Mouse (Mus musculus): ENCODE measurements at regions not wholly inside any gene's neighbourhood (a gene's known extent, or its start where the extent isn't known, plus 50 kb on each side); places are given as distances from the start of the nearest gene placed in this dataset.
A peak's percentile ranks its signal among the peaks of the same experiment; 100 is the strongest.

DNA sequence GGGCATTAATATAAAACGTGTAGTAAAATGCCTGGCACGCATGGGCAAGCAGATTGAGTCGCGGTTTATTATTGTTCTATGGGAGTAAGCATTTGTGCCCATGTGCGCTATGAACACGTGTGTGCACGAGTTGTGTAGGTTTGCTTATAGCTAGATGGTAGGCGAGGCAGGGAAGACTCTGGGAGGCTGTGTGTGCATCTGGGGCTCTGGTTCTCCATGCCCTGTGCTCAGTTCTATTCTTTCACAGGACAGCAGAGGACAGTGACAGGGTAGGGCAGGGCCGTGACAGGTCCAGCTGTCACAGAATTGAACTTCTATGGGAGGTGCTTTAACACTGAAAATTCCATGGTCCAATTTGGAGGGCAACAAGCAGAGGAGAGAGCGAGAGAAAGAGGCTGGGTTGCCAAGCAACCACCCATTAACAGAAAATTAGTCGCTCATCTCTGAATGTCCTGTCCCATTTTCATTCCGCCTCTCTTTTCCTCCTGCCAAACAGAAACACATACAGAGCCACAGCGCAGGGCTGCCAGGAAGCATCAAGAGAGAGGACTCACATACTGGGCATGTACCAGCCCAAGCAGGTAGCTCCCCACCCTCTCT, 160.4 kb upstream of the Lrfn2 start:
- peak; percentile 66 for ATAC-seq (replicated peaks)
- Histone ChIP-seq H3K27ac (replicated peaks) (peak overlapping the region; percentile 72), H3K4me2 (replicated peaks) (peak overlapping the region; percentile 9; the same call in 1 of the 2 replicates), H3K9me3 (no peaks in the 10 kb centered on the region), H3K9ac (replicated peaks) (no peak overlapping the region), H3K4me1 (peaks cover 36% of the 10 kb centered on the region), H3K4me3 (no peak overlapping the region), H3K27me3 (no peaks in the 10 kb centered on the region), H3K36me3 (no peaks in the 10 kb centered on the region)
- 24% methylated on average over 13 of the region's 13 CpGs for WGBS

DNA sequence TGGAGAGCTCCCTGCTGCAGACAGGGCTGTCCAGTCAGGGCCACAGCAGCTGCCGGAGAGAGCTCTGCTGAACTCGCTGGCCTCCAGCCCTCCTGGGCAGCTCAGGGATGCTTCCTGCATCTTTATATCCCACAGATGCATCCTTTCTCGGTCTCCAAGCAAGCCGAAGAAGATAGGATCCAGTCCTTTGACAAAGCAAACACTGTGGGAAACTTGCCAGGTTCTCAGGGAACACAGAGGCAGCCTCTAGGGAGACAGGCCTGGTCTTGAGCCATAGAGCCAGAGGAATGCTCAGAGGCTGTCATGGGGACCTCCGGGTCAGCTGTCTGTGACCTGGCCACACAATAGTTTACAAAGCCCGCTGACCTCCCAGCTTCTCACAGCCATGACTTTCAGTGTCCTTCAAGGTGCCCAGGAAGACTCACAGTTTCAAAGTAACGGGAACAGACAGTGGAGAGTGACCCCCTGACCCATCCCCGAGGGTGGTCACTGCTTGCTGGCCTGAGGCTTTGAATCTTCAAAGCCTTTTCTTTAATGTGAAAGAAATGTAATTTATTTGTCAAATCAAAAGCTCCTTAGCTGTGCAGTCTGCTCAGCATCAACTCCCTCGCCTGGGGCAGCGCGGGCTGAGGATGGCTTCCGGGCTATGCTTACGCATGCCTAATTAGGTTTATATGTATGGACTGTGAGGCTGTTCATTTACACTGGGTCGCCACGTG, 157.8 kb upstream of the Lrfn2 start:
- 26% methylated on average over 15 of the region's 15 CpGs for WGBS
- Histone ChIP-seq H3K27me3 (no peaks in the 10 kb centered on the region), H3K9me3 (no peaks in the 10 kb centered on the region), H3K36me3 (no peaks in the 10 kb centered on the region), H3K4me3 (no peak overlapping the region), H3K27ac (replicated peaks) (no peak overlapping the region), H3K4me1 (peaks cover 37% of the 10 kb centered on the region), H3K4me2 (replicated peaks) (no peak overlapping the region), H3K9ac (replicated peaks) (no peak overlapping the region)
- ATAC-seq (replicated peaks), result no peak

GRCm38 (mm10) chr17:48775479-48775878, 156.7 kb upstream of the Lrfn2 start:
- Histone ChIP-seq H3K27me3 (no peaks in the 10 kb centered on the region), H3K4me1 (peaks cover 37% of the 10 kb centered on the region), H3K9ac (replicated peaks) (no peak overlapping the region), H3K9me3 (no peaks in the 10 kb centered on the region), H3K36me3 (no peaks in the 10 kb centered on the region), H3K27ac (replicated peaks) (peak overlapping the region; percentile 77; the same call in 1 of the 2 replicates), H3K4me2 (replicated peaks) (no peak overlapping the region), H3K4me3 (no peak overlapping the region)
- no peak for ATAC-seq (replicated peaks)
- 83% methylated on average over 5 of the region's 5 CpGs for WGBS

DNA sequence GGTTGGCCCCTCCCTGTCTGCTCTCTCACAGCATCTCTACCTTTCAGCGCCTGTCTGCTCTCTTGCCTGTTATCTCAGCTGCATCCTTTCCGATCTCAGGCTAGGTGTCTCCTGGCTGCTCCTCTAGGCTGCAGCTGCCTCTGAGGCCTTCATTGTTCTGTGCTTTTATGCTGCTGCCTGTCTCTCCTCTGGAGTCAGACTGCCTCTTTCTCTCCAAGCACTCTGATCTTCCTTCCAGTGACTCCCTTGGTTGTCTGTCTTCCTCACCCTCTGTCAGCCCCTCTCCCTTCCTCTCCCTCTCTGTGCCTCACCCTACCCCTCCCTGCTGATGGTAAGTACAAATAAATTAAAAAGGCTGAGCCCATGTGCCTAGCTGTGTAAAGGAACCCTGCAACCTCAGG, 155.7 kb upstream of the Lrfn2 start:
- Histone ChIP-seq H3K9me3 (no peaks in the 10 kb centered on the region), H3K4me2 (replicated peaks) (no peak overlapping the region), H3K36me3 (no peaks in the 10 kb centered on the region), H3K27ac (replicated peaks) (peak overlapping the region; percentile 77), H3K4me3 (no peak overlapping the region), H3K27me3 (no peaks in the 10 kb centered on the region), H3K4me1 (peaks cover 31% of the 10 kb centered on the region), H3K9ac (replicated peaks) (0 out of 2 replicates have a peak overlapping the region, but pooled peaks have one; percentile 1)
- peak; percentile 56 for ATAC-seq (replicated peaks)
- WGBS, result 4% methylated on average over 2 of the region's 2 CpGs

- no peaks in the 10 kb centered on the region for H3K9me3 ChIP-seq
- no peak for ATAC-seq (replicated peaks)
- H3K36me3 ChIP-seq, result no peaks in the 10 kb centered on the region
- no peak overlapping the region for H3K27ac ChIP-seq (replicated peaks)
- H3K9ac ChIP-seq (replicated peaks), result no peak overlapping the region
- H3K27me3 ChIP-seq, result no peaks in the 10 kb centered on the region
- H3K4me2 ChIP-seq (replicated peaks), result no peak overlapping the region
- H3K4me3 ChIP-seq, result no peak overlapping the region
- WGBS, result 72% methylated on average over 7 of the region's 7 CpGs
- H3K4me1 ChIP-seq, result peaks cover 15% of the 10 kb centered on the region
Observed at GRCm38 (mm10) chr17:48780217-48780616, 152.0 kb upstream of the Lrfn2 start.

GRCm38 (mm10) chr17:48784417-48784816, 147.8 kb upstream of the Lrfn2 start:
- 62% methylated on average over 5 of the region's 5 CpGs for WGBS
- H3K4me3 ChIP-seq, result no peak overlapping the region
- H3K4me2 ChIP-seq (replicated peaks), result no peak overlapping the region
- H3K27ac ChIP-seq (replicated peaks), result no peak overlapping the region
- peaks cover 4% of the 10 kb centered on the region; the same call in 1 of the 2 replicates for H3K4me1 ChIP-seq
- no peaks in the 10 kb centered on the region for H3K9me3 ChIP-seq
- ATAC-seq (replicated peaks), result no peak
- H3K9ac ChIP-seq (replicated peaks), result no peak overlapping the region
- H3K27me3 ChIP-seq, result no peaks in the 10 kb centered on the region
- H3K36me3 ChIP-seq, result no peaks in the 10 kb centered on the region

- no peak for ATAC-seq (replicated peaks)
- H3K27me3 ChIP-seq, result no peaks in the 10 kb centered on the region
- H3K36me3 ChIP-seq, result no peaks in the 10 kb centered on the region
- no peaks in the 10 kb centered on the region for H3K9me3 ChIP-seq
- no peak overlapping the region for H3K27ac ChIP-seq (replicated peaks)
- 88% methylated on average over 12 of the region's 12 CpGs for WGBS
- no peak overlapping the region for H3K4me2 ChIP-seq (replicated peaks)
- no peak overlapping the region for H3K9ac ChIP-seq (replicated peaks)
- H3K4me3 ChIP-seq, result no peak overlapping the region
- H3K4me1 ChIP-seq, result peaks cover 4% of the 10 kb centered on the region; the same call in 1 of the 2 replicates
Observed at GRCm38 (mm10) chr17:48786501-48786900, 145.7 kb upstream of the Lrfn2 start.

GRCm38 (mm10) chr17:48789846-48790245, 142.3 kb upstream of the Lrfn2 start:
- Histone ChIP-seq H3K36me3 (no peaks in the 10 kb centered on the region), H3K4me1 (no peaks in the 10 kb centered on the region), H3K4me3 (no peak overlapping the region), H3K27ac (replicated peaks) (no peak overlapping the region), H3K4me2 (replicated peaks) (no peak overlapping the region), H3K27me3 (no peaks in the 10 kb centered on the region), H3K9me3 (no peaks in the 10 kb centered on the region), H3K9ac (replicated peaks) (no peak overlapping the region)
- ATAC-seq (replicated peaks), result no peak
- WGBS, result 89% methylated on average over 7 of the region's 7 CpGs

- H3K27ac ChIP-seq (replicated peaks), result no peak overlapping the region
- no peaks in the 10 kb centered on the region for H3K27me3 ChIP-seq
- H3K9me3 ChIP-seq, result no peaks in the 10 kb centered on the region
- no peaks in the 10 kb centered on the region for H3K36me3 ChIP-seq
- H3K4me1 ChIP-seq, result no peaks in the 10 kb centered on the region
- no peak overlapping the region for H3K4me3 ChIP-seq
- WGBS, result 41% methylated on average over 6 of the region's 6 CpGs
- no peak for ATAC-seq (replicated peaks)
- no peak overlapping the region for H3K9ac ChIP-seq (replicated peaks)
- H3K4me2 ChIP-seq (replicated peaks), result no peak overlapping the region
Observed at GRCm38 (mm10) chr17:48790526-48790925, 141.7 kb upstream of the Lrfn2 start.

DNA sequence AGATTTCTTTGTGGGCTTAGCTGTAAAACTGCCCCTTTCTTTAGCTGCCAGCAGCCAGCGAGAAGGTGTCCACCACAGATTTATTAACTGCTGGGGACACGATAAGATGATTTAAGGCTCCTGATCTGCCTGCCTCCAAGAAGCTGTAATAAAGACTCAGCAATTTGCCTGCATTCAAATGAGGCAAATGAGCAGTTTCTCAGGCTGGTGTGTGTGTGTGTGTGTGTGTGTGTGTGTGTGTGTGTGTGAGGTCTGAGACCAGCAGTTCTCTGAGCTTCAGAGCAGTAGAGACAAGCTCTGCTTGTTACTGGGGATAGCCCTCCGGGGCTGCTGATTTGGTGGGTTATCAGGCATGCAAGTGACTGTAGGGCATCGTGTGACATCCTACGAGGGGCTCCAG, 139.2 kb upstream of the Lrfn2 start:
- no peak overlapping the region for H3K4me2 ChIP-seq (replicated peaks)
- 71% methylated on average over 5 of the region's 5 CpGs for WGBS
- H3K9ac ChIP-seq (replicated peaks), result no peak overlapping the region
- no peak overlapping the region for H3K4me3 ChIP-seq
- H3K9me3 ChIP-seq, result no peaks in the 10 kb centered on the region
- H3K27ac ChIP-seq (replicated peaks), result no peak overlapping the region
- H3K27me3 ChIP-seq, result no peaks in the 10 kb centered on the region
- no peaks in the 10 kb centered on the region for H3K4me1 ChIP-seq
- no peak for ATAC-seq (replicated peaks)
- no peaks in the 10 kb centered on the region for H3K36me3 ChIP-seq

DNA sequence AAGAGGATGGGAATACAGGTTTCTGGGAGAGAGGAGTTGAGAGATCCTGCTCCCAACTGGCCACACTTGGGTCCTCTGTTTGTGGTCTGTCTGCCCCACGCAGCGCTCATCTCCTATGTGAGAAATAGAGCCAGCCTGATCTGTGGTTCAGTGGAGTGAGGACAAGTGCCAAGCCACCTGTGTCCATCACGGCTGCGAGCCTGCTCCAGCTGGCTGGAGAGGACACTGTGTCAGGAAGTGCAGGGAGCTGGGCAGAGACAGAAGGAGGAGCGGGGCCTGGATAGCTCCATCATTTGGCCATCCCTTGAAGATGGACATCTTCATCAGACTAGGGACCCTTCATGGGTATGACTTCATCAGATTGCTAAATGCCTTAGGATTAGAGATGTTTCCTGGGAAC, 136.4 kb upstream of the Lrfn2 start:
- Histone ChIP-seq H3K27me3 (no peaks in the 10 kb centered on the region), H3K36me3 (no peaks in the 10 kb centered on the region), H3K4me1 (no peaks in the 10 kb centered on the region), H3K9me3 (no peaks in the 10 kb centered on the region), H3K4me2 (replicated peaks) (no peak overlapping the region), H3K27ac (replicated peaks) (no peak overlapping the region), H3K4me3 (no peak overlapping the region), H3K9ac (replicated peaks) (no peak overlapping the region)
- ATAC-seq (replicated peaks), result no peak
- 88% methylated on average over 5 of the region's 5 CpGs for WGBS

DNA sequence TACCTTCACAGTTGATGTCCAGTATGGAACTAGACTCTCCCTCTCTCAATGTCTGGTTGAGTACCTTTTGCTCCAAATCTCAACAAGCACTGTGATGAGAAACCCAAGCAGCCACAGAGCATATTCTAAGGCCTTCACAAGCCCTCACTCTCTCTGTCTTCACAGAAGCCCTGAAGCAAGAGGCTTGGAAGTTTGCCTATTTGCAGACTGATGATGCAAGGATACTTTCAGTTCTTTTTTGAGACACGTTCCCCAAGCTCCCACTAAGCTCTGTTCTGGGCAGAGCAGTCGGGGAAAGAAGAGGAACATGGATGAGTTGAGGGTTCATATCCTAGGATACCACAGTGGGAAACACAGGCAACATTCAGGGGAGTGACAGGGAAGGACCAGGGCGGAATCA, 134.0 kb upstream of the Lrfn2 start:
- Histone ChIP-seq H3K36me3 (no peaks in the 10 kb centered on the region), H3K4me1 (no peaks in the 10 kb centered on the region), H3K4me3 (no peak overlapping the region), H3K9ac (replicated peaks) (no peak overlapping the region), H3K27ac (replicated peaks) (no peak overlapping the region), H3K27me3 (no peaks in the 10 kb centered on the region), H3K4me2 (replicated peaks) (no peak overlapping the region), H3K9me3 (no peaks in the 10 kb centered on the region)
- WGBS, result 86% methylated on average over 3 of the region's 3 CpGs
- no peak for ATAC-seq (replicated peaks)

DNA sequence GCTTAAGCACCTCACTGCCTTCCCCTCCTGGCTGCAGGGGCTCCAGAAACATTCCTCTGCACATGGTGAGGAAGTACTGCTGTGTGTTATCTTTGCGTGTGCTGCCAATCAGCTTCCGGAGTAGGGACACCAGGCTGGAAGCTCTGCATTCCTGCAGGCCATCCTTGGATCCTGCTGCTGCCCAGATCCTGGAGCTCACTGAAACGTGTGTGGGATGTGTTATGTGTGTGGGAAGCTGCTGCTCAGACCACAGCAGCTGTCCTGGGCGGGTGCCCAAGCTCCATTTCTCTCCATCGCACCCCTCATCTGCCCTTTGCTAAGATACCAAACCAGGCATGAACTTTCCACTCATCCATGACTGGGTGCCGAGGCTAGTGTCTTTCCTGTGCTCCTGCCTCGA, 129.5 kb upstream of the Lrfn2 start:
- 75% methylated on average over 7 of the region's 7 CpGs for WGBS
- no peaks in the 10 kb centered on the region for H3K36me3 ChIP-seq
- H3K4me3 ChIP-seq, result no peak overlapping the region
- H3K9me3 ChIP-seq, result no peaks in the 10 kb centered on the region
- H3K4me1 ChIP-seq, result no peaks in the 10 kb centered on the region
- no peak overlapping the region for H3K9ac ChIP-seq (replicated peaks)
- no peak overlapping the region for H3K4me2 ChIP-seq (replicated peaks)
- ATAC-seq (replicated peaks), result no peak
- no peaks in the 10 kb centered on the region for H3K27me3 ChIP-seq
- no peak overlapping the region for H3K27ac ChIP-seq (replicated peaks)
